Mouse (Mus musculus) hindbrain, embryonic 16.5 days (tissue): Measurements from ENCODE around the gene Atg16l1. TPM values are rescaled to one million over a fixed set of nuclear protein-coding genes. Genes with fewer than 3 reads are reported as not detected.

ENCODE experiments used
- ATAC-seq: fragments of 200-750 bp; cut with Nextera tagmentation; 2 replicates; pipeline ENCODE4 v1.8.0; 2017; ENCODE audit warnings: moderate TSS enrichment, moderate library complexity
- H3K27ac ChIP-seq: fragments of 300-500 bp; sonication (generic); 2 replicates; pipeline ENCODE4 v1.5.1; 2014; ENCODE audit warnings: low read depth, mild to moderate bottlenecking, control low read depth, low read length, moderate library complexity
- H3K27me3 ChIP-seq: fragments of 300-500 bp; sonication (generic); replicated peaks from 2 replicates; pipeline ENCODE4 v1.6.1; 2014; ENCODE audit warnings: low read length; ENCODE audit not compliant: control insufficient read depth, insufficient read depth
- H3K36me3 ChIP-seq: fragments of 300-500 bp; sonication (generic); 2 replicates; pipeline ENCODE4 v1.6.1; 2014; ENCODE audit warnings: mild to moderate bottlenecking, low read length, moderate library complexity, mixed read lengths; ENCODE audit not compliant: control insufficient read depth, insufficient read depth
- H3K4me1 ChIP-seq: fragments of 300-500 bp; sonication (generic); 2 replicates; pipeline ENCODE4 v1.6.1; 2014; ENCODE audit warnings: low read depth, low read length; ENCODE audit not compliant: control insufficient read depth, insufficient read depth
- H3K4me2 ChIP-seq: fragments of 300-500 bp; sonication (generic); 2 replicates; pipeline ENCODE4 v1.6.1; 2014; ENCODE audit warnings: mild to moderate bottlenecking, low read length, control low read depth, moderate library complexity
- H3K4me3 ChIP-seq: fragments of 300-500 bp; sonication (generic); 2 replicates; pipeline ENCODE4 v1.5.1; 2014; ENCODE audit warnings: mild to moderate bottlenecking, low read length, control low read depth, moderate library complexity
- H3K9ac ChIP-seq: fragments of 300-500 bp; sonication (generic); 2 replicates; pipeline ENCODE4 v1.6.1; 2014; ENCODE audit warnings: low read depth, mild to moderate bottlenecking, control low read depth, low read length, moderate library complexity
- H3K9me3 ChIP-seq: fragments of 300-500 bp; sonication (generic); 2 replicates; pipeline ENCODE4 v1.6.1; 2014; ENCODE audit warnings: mild to moderate bottlenecking, low read length, moderate library complexity; ENCODE audit not compliant: control insufficient read depth
- WGBS: fragments of 180-500 bp; shearing (Covaris S2); extraction: QIAGEN DNeasy Blood & Tissue Kit; methylation state at CpG from one replicate; pipeline ENCODE4 v1.1.7; 2014; 5-methylcytosine and 5-hydroxymethylcytosine counted together
- polyA plus RNA-seq: library from polyadenylated mRNA; unstranded; fragments of >200 nt; fragmentation: Nextera tagmentation; extraction: Ambion mirVana; gene quantifications from 2 replicates; pipeline ENCODE4 v1.2.1, GENCODE M21; 2015

Atg16l1 gene
- polyA plus RNA-seq, 1 experiment from 2014 or later = 71.6 TPM

- no peak overlapping the region for H3K9ac ChIP-seq
- no peak for ATAC-seq
- H3K9me3 ChIP-seq = no peaks in the 10 kb centered on the region
- WGBS = 82% methylated on average over 4 of the region's 4 CpGs
- no peak overlapping the region for H3K4me2 ChIP-seq
- no peak overlapping the region for H3K4me3 ChIP-seq
- no peaks in the 10 kb centered on the region for H3K27me3 ChIP-seq
- peaks cover 27% of the 10 kb centered on the region for H3K36me3 ChIP-seq
- H3K4me1 ChIP-seq = no peaks in the 10 kb centered on the region
- H3K27ac ChIP-seq = no peak overlapping the region
Observed at GRCm38 (mm10) chr1:87792438-87793137, 36.9 kb downstream of the Atg16l1 start.

GRCm38 (mm10) chr1:87793138-87793449, 37.4 kb downstream of the Atg16l1 start:
- Histone ChIP-seq H3K27ac (no peak overlapping the region), H3K27me3 (no peaks in the 10 kb centered on the region), H3K4me2 (no peak overlapping the region), H3K9me3 (no peaks in the 10 kb centered on the region), H3K36me3 (peaks cover 25% of the 10 kb centered on the region), H3K4me3 (no peak overlapping the region), H3K9ac (no peak overlapping the region), H3K4me1 (no peaks in the 10 kb centered on the region)
- ATAC-seq = no peak
- WGBS = 89% methylated on average over 6 of the region's 6 CpGs

- H3K27me3 ChIP-seq = no peaks in the 10 kb centered on the region
- no peak for ATAC-seq
Observed at GRCm38 (mm10) chr1:87797702-87798101, 42.0 kb downstream of the Atg16l1 start.

GRCm38 (mm10) chr1:87798306-87798705, 42.6 kb downstream of the Atg16l1 start:
- no peak for ATAC-seq
- Histone ChIP-seq H3K9ac (no peak overlapping the region), H3K4me3 (no peak overlapping the region), H3K36me3 (no peaks in the 10 kb centered on the region; the same call in 1 of the 2 replicates), H3K4me1 (no peaks in the 10 kb centered on the region), H3K27ac (no peak overlapping the region), H3K27me3 (no peaks in the 10 kb centered on the region), H3K4me2 (no peak overlapping the region), H3K9me3 (no peaks in the 10 kb centered on the region)
- WGBS = 88% methylated on average over 2 of the region's 2 CpGs

More at GRCm38 (mm10) chr1:87797702-87798101, 42.0 kb downstream of the Atg16l1 start:
- H3K9ac ChIP-seq = no peak overlapping the region
- WGBS = 90% methylated on average over 1 of the region's 1 CpGs
- no peak overlapping the region for H3K4me2 ChIP-seq
- H3K4me1 ChIP-seq = no peaks in the 10 kb centered on the region
- no peak overlapping the region for H3K27ac ChIP-seq
- H3K36me3 ChIP-seq = no peaks in the 10 kb centered on the region; the same call in 1 of the 2 replicates
- H3K9me3 ChIP-seq = no peaks in the 10 kb centered on the region
- no peak overlapping the region for H3K4me3 ChIP-seq

GRCm38 (mm10) chr1:87803576-87803975, 47.9 kb downstream of the Atg16l1 start, which contains the start of gene Sag:
Gene Sag, plus strand, starts transcription at chr1:87803680.
- H3K4me3 ChIP-seq = no peak within 1 kb of the TSS
- no peak within 1 kb of the TSS for H3K27ac ChIP-seq
- no peaks in the 10 kb centered on the region for H3K36me3 ChIP-seq
- H3K27me3 ChIP-seq = no peaks in the 10 kb centered on the region
- ATAC-seq = no peak
- no peaks in the 10 kb centered on the region for H3K4me1 ChIP-seq
- H3K4me2 ChIP-seq = no peak within 1 kb of the TSS
- no peaks in the 10 kb centered on the region for H3K9me3 ChIP-seq
- no peak within 1 kb of the TSS for H3K9ac ChIP-seq
- 83% methylated on average over 6 of the region's 6 CpGs for WGBS

GRCm38 (mm10) chr1:87807751-87808150, 52.1 kb downstream of the Atg16l1 start:
- Histone ChIP-seq H3K4me2 (no peak overlapping the region), H3K4me3 (no peak overlapping the region), H3K36me3 (no peaks in the 10 kb centered on the region), H3K9ac (no peak overlapping the region), H3K9me3 (no peaks in the 10 kb centered on the region), H3K27me3 (no peaks in the 10 kb centered on the region), H3K27ac (no peak overlapping the region), H3K4me1 (no peaks in the 10 kb centered on the region)
- WGBS = 100% methylated on average over 1 of the region's 1 CpGs
- ATAC-seq = no peak

GRCm38 (mm10) chr1:87811391-87811790, 55.7 kb downstream of the Atg16l1 start:
- H3K27ac ChIP-seq = no peak overlapping the region
- no peak overlapping the region for H3K4me3 ChIP-seq
- no peaks in the 10 kb centered on the region for H3K27me3 ChIP-seq
- H3K4me2 ChIP-seq = no peak overlapping the region
- H3K9me3 ChIP-seq = no peaks in the 10 kb centered on the region
- 88% methylated on average over 7 of the region's 7 CpGs for WGBS
- ATAC-seq = no peak
- H3K4me1 ChIP-seq = no peaks in the 10 kb centered on the region
- no peaks in the 10 kb centered on the region for H3K36me3 ChIP-seq
- H3K9ac ChIP-seq = no peak overlapping the region

- Histone ChIP-seq H3K9me3 (no peaks in the 10 kb centered on the region), H3K27ac (no peak overlapping the region), H3K4me1 (no peaks in the 10 kb centered on the region), H3K36me3 (no peaks in the 10 kb centered on the region), H3K4me2 (no peak overlapping the region), H3K4me3 (no peak overlapping the region), H3K9ac (no peak overlapping the region), H3K27me3 (no peaks in the 10 kb centered on the region)
- ATAC-seq = no peak
- WGBS = 76% methylated on average over 10 of the region's 10 CpGs
Observed at GRCm38 (mm10) chr1:87812061-87812460, 56.4 kb downstream of the Atg16l1 start.

GRCm38 (mm10) chr1:87813155-87813554, 57.5 kb downstream of the Atg16l1 start:
- Histone ChIP-seq H3K4me1 (no peaks in the 10 kb centered on the region), H3K9ac (no peak overlapping the region), H3K36me3 (no peaks in the 10 kb centered on the region), H3K4me3 (no peak overlapping the region), H3K4me2 (no peak overlapping the region), H3K27ac (no peak overlapping the region), H3K27me3 (no peaks in the 10 kb centered on the region), H3K9me3 (no peaks in the 10 kb centered on the region)
- no peak for ATAC-seq
- 67% methylated on average over 6 of the region's 6 CpGs for WGBS
